Comparison of ENCODE assay signal across 25 mouse cellular contexts in genomic region chr15:59831481-59831880, GRCm38 (mm10).
A peak's percentile ranks its signal among the peaks of the same experiment; 100 is the strongest.
DNase-seq lines count a peak whose midpoint lies in the region; ATAC-seq and TF ChIP-seq lines count a peak whose summit lies in the region.
"Had no signal": no experiment of that assay in that cellular context is flagged by ENCODE, and none has a peak within 500 bp of the region (broad histone marks: within the 10 kb centered on the region; RNA-seq: fewer than 3 reads in every experiment).

No protein-coding gene starts in this region.

- H3K9me3 ChIP-seq in intestine, postnatal 0 days (ENCODE audit: control insufficient read depth): no peaks in the 10 kb centered on the region
- H3K9me3 ChIP-seq in intestine, embryonic 16.5 days (ENCODE audit: control insufficient read depth, low read length): no peaks in the 10 kb centered on the region
- no peaks in the 10 kb centered on the region for H3K9me3 ChIP-seq in midbrain, embryonic 11.5 days (ENCODE audit: control insufficient read depth, low read length)
- H3K9me3 ChIP-seq: embryonic facial prominence, embryonic 10.5 days; forebrain, embryonic 13.5 days; heart, embryonic 10.5 days; hindbrain, embryonic 10.5 days; hindbrain, embryonic 15.5 days had no signal

- peak; percentile 42 for DNase-seq in splenic B cell, adult 2 months (ENCODE audit: low read depth, low spot score)
- no peak for DNase-seq in midbrain, embryonic 11.5 days (ENCODE audit: low spot score, missing footprints)
- DNase-seq in heart, postnatal 25 days (ENCODE audit: low spot score): no peak
- DNase-seq: adrenal gland, postnatal 14 days; cerebellum, adult 11 months; cerebellum, adult 8-10 months; cerebellum, postnatal 14 days; forebrain, postnatal 0 days; gastrocnemius, adult 2 months; gastrocnemius, postnatal 25 days; heart, adult 18-20 months; heart, postnatal 10 days had no signal

- intact Hi-C loops in heart, postnatal 25 days (cut with DNase I): no loop called here

- H3K27ac ChIP-seq in intestine, postnatal 0 days (ENCODE audit: low read depth, low read length): peak overlapping the region; percentile 54; the same call in 1 of the 2 replicates
- no peak overlapping the region for H3K27ac ChIP-seq in intestine, embryonic 16.5 days (ENCODE audit: low read length)
- H3K27ac ChIP-seq in midbrain, embryonic 11.5 days (ENCODE audit: low read depth, low read length): no peak overlapping the region
- H3K27ac ChIP-seq: embryonic facial prominence, embryonic 10.5 days; forebrain, embryonic 13.5 days; gastrocnemius, adult 2 months; heart, embryonic 10.5 days; hindbrain, embryonic 10.5 days; hindbrain, embryonic 15.5 days had no signal

- no peak for TF ChIP-seq CTCF in intestine, postnatal 0 days (IDR thresholded peaks at IDR 0.05; ENCODE audit: low read depth)

- no peak overlapping the region for H3K4me3 ChIP-seq in intestine, postnatal 0 days (ENCODE audit: low read depth, low read length)
- no peak overlapping the region for H3K4me3 ChIP-seq in intestine, embryonic 16.5 days (ENCODE audit: low read length)
- H3K4me3 ChIP-seq in midbrain, embryonic 11.5 days (ENCODE audit: low read depth, low read length): no peak overlapping the region
- H3K4me3 ChIP-seq: embryonic facial prominence, embryonic 10.5 days; forebrain, embryonic 13.5 days; gastrocnemius, adult 2 months; heart, embryonic 10.5 days; hindbrain, embryonic 10.5 days; hindbrain, embryonic 15.5 days had no signal

- no peaks in the 10 kb centered on the region for H3K27me3 ChIP-seq in intestine, postnatal 0 days (replicated peaks; ENCODE audit: control insufficient read depth, insufficient read depth, low read length)
- no peaks in the 10 kb centered on the region for H3K27me3 ChIP-seq in intestine, embryonic 16.5 days (replicated peaks; ENCODE audit: control insufficient read depth, insufficient read depth, low read length)
- no peaks in the 10 kb centered on the region for H3K27me3 ChIP-seq in splenic B cell, adult 2 months (ENCODE audit: control insufficient read depth, insufficient read depth, low read length, poor library complexity, severe bottlenecking)
- no peaks in the 10 kb centered on the region for H3K27me3 ChIP-seq in midbrain, embryonic 11.5 days (ENCODE audit: control insufficient read depth, insufficient read depth, low read length)
- H3K27me3 ChIP-seq: CH12.LX; forebrain, embryonic 13.5 days; hindbrain, embryonic 15.5 days; Patski had no signal

- H3K4me2 ChIP-seq in intestine, postnatal 0 days (replicated peaks; ENCODE audit: low read depth): no peak overlapping the region
- no peak overlapping the region for H3K4me2 ChIP-seq in intestine, embryonic 16.5 days (ENCODE audit: low read depth, low read length)
- H3K4me2 ChIP-seq in midbrain, embryonic 11.5 days: no peak overlapping the region
- H3K4me2 ChIP-seq: forebrain, embryonic 13.5 days; hindbrain, embryonic 15.5 days had no signal

- WGBS in intestine, postnatal 0 days: 56% methylated on average over 2 of the region's 2 CpGs
- WGBS in intestine, embryonic 16.5 days: 81% methylated on average over 2 of the region's 2 CpGs
- 88% methylated on average over 2 of the region's 2 CpGs for WGBS in midbrain, embryonic 11.5 days

- H3K9ac ChIP-seq in intestine, postnatal 0 days (ENCODE audit: low read depth, low read length): no peak overlapping the region
- no peak overlapping the region for H3K9ac ChIP-seq in intestine, embryonic 16.5 days (ENCODE audit: low read depth, low read length)
- no peak overlapping the region for H3K9ac ChIP-seq in midbrain, embryonic 11.5 days (ENCODE audit: low read length)
- H3K9ac ChIP-seq: forebrain, embryonic 13.5 days; forebrain, postnatal 0 days; hindbrain, embryonic 15.5 days had no signal

- H3K4me1 ChIP-seq in intestine, postnatal 0 days (replicated peaks; ENCODE audit: control insufficient read depth, insufficient read depth, low read length): 0 out of 2 replicates have a peak, but pooled peaks cover 4% of the 10 kb centered on the region
- peaks cover 4% of the 10 kb centered on the region; the same call in 1 of the 2 replicates for H3K4me1 ChIP-seq in intestine, embryonic 16.5 days (ENCODE audit: control insufficient read depth, insufficient read depth, low read length)
- H3K4me1 ChIP-seq in midbrain, embryonic 11.5 days (ENCODE audit: control insufficient read depth, insufficient read depth, low read length): peaks cover 2% of the 10 kb centered on the region; the same call in 1 of the 2 replicates

- H3K36me3 ChIP-seq in intestine, postnatal 0 days (ENCODE audit: control insufficient read depth, insufficient read depth): no peaks in the 10 kb centered on the region
- H3K36me3 ChIP-seq in intestine, embryonic 16.5 days (ENCODE audit: control insufficient read depth, insufficient read depth, low read length): no peaks in the 10 kb centered on the region
- no peaks in the 10 kb centered on the region for H3K36me3 ChIP-seq in splenic B cell, adult 2 months (ENCODE audit: control insufficient read depth, insufficient read depth, low read length, poor library complexity, severe bottlenecking)
- H3K36me3 ChIP-seq in midbrain, embryonic 11.5 days (ENCODE audit: control insufficient read depth, insufficient read depth, low read length): no peaks in the 10 kb centered on the region
- H3K36me3 ChIP-seq: embryonic facial prominence, embryonic 10.5 days; heart, embryonic 10.5 days; hindbrain, embryonic 10.5 days; hindbrain, embryonic 15.5 days had no signal

- no peak for ATAC-seq in intestine, postnatal 0 days
- no peak for ATAC-seq in intestine, embryonic 16.5 days
- peak; percentile 74 for ATAC-seq in granulocyte monocyte progenitor cell, adult 5-6 weeks (replicated peaks; ENCODE audit: poor library complexity, severe bottlenecking)
- peak; percentile 58 for ATAC-seq in monocyte, adult 5-6 weeks (replicated peaks; ENCODE audit: insufficient number of reproducible peaks, low FRiP score, low TSS enrichment, poor library complexity, severe bottlenecking)
- no peak for ATAC-seq in megakaryocyte-erythroid progenitor cell, adult 5-6 weeks (replicated peaks; ENCODE audit: low FRiP score, low TSS enrichment, poor library complexity, severe bottlenecking)
- ATAC-seq in midbrain, embryonic 11.5 days (ENCODE audit: low FRiP score): no peak
- ATAC-seq: activated CD4-positive, CD25-positive, alpha-beta regulatory T cell, adult 4 months; forebrain, embryonic 13.5 days; forebrain, postnatal 0 days; Patski had no signal

Comparison
In these comparisons a context has a peak if more than half of its experiments do, and no peak if none do; other contexts are left out.
1. ATAC-seq: peak in granulocyte monocyte progenitor cell, adult 5-6 weeks (single experiment) and monocyte, adult 5-6 weeks (single experiment); none in intestine, postnatal 0 days (single experiment), intestine, embryonic 16.5 days (single experiment), megakaryocyte-erythroid progenitor cell, adult 5-6 weeks (single experiment) and midbrain, embryonic 11.5 days (single experiment).